Mouse (Mus musculus): ENCODE measurements around the gene Zfp963. TPM values are rescaled to one million over a fixed set of nuclear protein-coding genes. Genes with fewer than 3 reads are reported as not detected.

Gene Zfp963
- polyA plus RNA-seq, 1 experiment: 1.6 TPM

Other genes with a start within 250 kb of the Zfp963 start
- gene Gm7697, start 227.0 kb downstream of the Zfp963 start, polyA plus RNA-seq (2012; ENCODE audit: insufficient read depth, insufficient read length, missing spikeins): not detected in 2 replicates
- 6.7 and 7.7 TPM in 2 replicates for gene Zfp868, start 124.4 kb downstream of the Zfp963 start, polyA plus RNA-seq (2012; ENCODE audit: insufficient read depth, insufficient read length, missing spikeins)
- 1.8 and 2.6 TPM in 2 replicates for gene Zfp964, start 95.5 kb downstream of the Zfp963 start, polyA plus RNA-seq (2012; ENCODE audit: insufficient read depth, insufficient read length, missing spikeins)
- 10.6 and 13.3 TPM in 2 replicates for gene Zfp869, start 39.2 kb downstream of the Zfp963 start, polyA plus RNA-seq (2012; ENCODE audit: insufficient read depth, insufficient read length, missing spikeins)
- gene Gm20422, start 24.9 kb upstream of the Zfp963 start, polyA plus RNA-seq (2012; ENCODE audit: insufficient read depth, insufficient read length, missing spikeins): not detected in 2 replicates
- gene Atp13a1, start 41.2 kb upstream of the Zfp963 start, polyA plus RNA-seq (2012; ENCODE audit: insufficient read depth, insufficient read length, missing spikeins): 7.5 and 9.3 TPM in 2 replicates
- 5.3 and 8.6 TPM in 2 replicates for gene Zfp866, start 41.2 kb upstream of the Zfp963 start, polyA plus RNA-seq (2012; ENCODE audit: insufficient read depth, insufficient read length, missing spikeins)
- gene Gmip, start 58.7 kb upstream of the Zfp963 start, polyA plus RNA-seq (2012; ENCODE audit: insufficient read depth, insufficient read length, missing spikeins): 3.8 and 4.7 TPM in 2 replicates
- gene Lpar2, start 72.5 kb upstream of the Zfp963 start, polyA plus RNA-seq (2012; ENCODE audit: insufficient read depth, insufficient read length, missing spikeins): not detected in 2 replicates
- gene Pbx4, start 82.5 kb upstream of the Zfp963 start, polyA plus RNA-seq (2012; ENCODE audit: insufficient read depth, insufficient read length, missing spikeins): not detected in 2 replicates
- gene Cilp2, start 137.7 kb upstream of the Zfp963 start, polyA plus RNA-seq (2012; ENCODE audit: insufficient read depth, insufficient read length, missing spikeins): not detected in 2 replicates
- not detected in 2 replicates for gene Tssk6, start 152.2 kb upstream of the Zfp963 start, polyA plus RNA-seq (2012; ENCODE audit: insufficient read depth, insufficient read length, missing spikeins)
- gene Ndufa13, start 152.6 kb upstream of the Zfp963 start, polyA plus RNA-seq (2012; ENCODE audit: insufficient read depth, insufficient read length, missing spikeins): 437 and 615 TPM in 2 replicates
- 8.4 and 10.4 TPM in 2 replicates for gene Yjefn3, start 152.7 kb upstream of the Zfp963 start, polyA plus RNA-seq (2012; ENCODE audit: insufficient read depth, insufficient read length, missing spikeins)
- 33.7 and 35.6 TPM in 2 replicates for gene Gatad2a, start 246.4 kb upstream of the Zfp963 start, polyA plus RNA-seq (2012; ENCODE audit: insufficient read depth, insufficient read length, missing spikeins)